Mouse (Mus musculus): ENCODE measurements at regions not wholly inside any gene's neighbourhood (a gene's known extent, or its start where the extent isn't known, plus 50 kb on each side); places are given as distances from the start of the nearest gene placed in this dataset.

- DNase-seq, result no peak
Measured at GRCm38 (mm10) chr2:71694758-71695310, 50.6 kb upstream of the Itga6 start.
